Mouse (Mus musculus) MEL (cell line): ENCODE measurements around the gene Nfx1. TPM values are rescaled to one million over a fixed set of nuclear protein-coding genes. Genes with fewer than 3 reads are reported as not detected.
A peak's percentile ranks its signal among the peaks of the same experiment; 100 is the strongest.

ENCODE experiments used
- DNase-seq: peaks from one replicate; pipeline ENCODE4 v3.0.0; 2011; ENCODE audit warnings: low read depth, low spot score
- H3K27ac ChIP-seq: 2 replicates; pipeline ENCODE4 v1.5.1; 2012; ENCODE audit warnings: low read depth, mild to moderate bottlenecking, control low read depth, low read length, moderate library complexity; ENCODE audit not compliant: control insufficient read depth
- H3K27me3 ChIP-seq, 2 experiments: fragments of 150-350 bp in 1 of 2; sonication (generic) in 1 of 2; 2 replicates each; pipeline ENCODE4 v1.6.1; 2012; ENCODE audit warnings: low read length in 2 of 2, mild to moderate bottlenecking in 2 of 2, improper control_type of control experiment in 1 of 2, moderate library complexity in 1 of 2; ENCODE audit not compliant: insufficient read depth in 2 of 2, control insufficient read depth in 1 of 2
- H3K36me3 ChIP-seq, 2 experiments: 2 replicates each; pipeline ENCODE4 v1.6.1; 2012 to 2014; ENCODE audit warnings: low read length in 2 of 2, improper control_type of control experiment in 1 of 2, inconsistent platforms in 1 of 2, mild to moderate bottlenecking in 1 of 2; ENCODE audit not compliant: insufficient read depth in 2 of 2, control insufficient read depth in 1 of 2
- H3K4me1 ChIP-seq, 2 experiments: fragments of 150-350 bp in 1 of 2; sonication (generic) in 1 of 2; 2 replicates each; pipeline ENCODE4 v1.6.1; 2012; ENCODE audit warnings: low read length in 2 of 2, improper control_type of control experiment in 1 of 2, mild to moderate bottlenecking in 1 of 2; ENCODE audit not compliant: insufficient read depth in 2 of 2, control insufficient read depth in 1 of 2
- H3K4me3 ChIP-seq, 2 experiments: fragments of 150-350 bp in 1 of 2; sonication (generic) in 1 of 2; 2 replicates each; pipeline ENCODE4 v1.5.1; 2012; ENCODE audit warnings: low read depth in 2 of 2, low read length in 2 of 2, mild to moderate bottlenecking in 2 of 2, moderate library complexity in 2 of 2, control low read depth in 1 of 2, improper control_type of control experiment in 1 of 2; ENCODE audit not compliant: control insufficient read depth in 1 of 2, insufficient read depth in 1 of 2
- H3K79me2 ChIP-seq: 2 replicates; pipeline ENCODE4 v1.6.1; 2012; ENCODE audit warnings: mild to moderate bottlenecking, low read length, moderate library complexity; ENCODE audit not compliant: control insufficient read depth, poor library complexity, insufficient read depth
- H3K9ac ChIP-seq: 2 replicates; pipeline ENCODE4 v1.6.1; 2012; ENCODE audit warnings: low read depth, mild to moderate bottlenecking, control low read depth, low read length, moderate library complexity; ENCODE audit not compliant: control insufficient read depth, poor library complexity, severe bottlenecking
- H3K9me3 ChIP-seq: fragments of 150-350 bp; sonication (generic); replicated peaks from 2 replicates; pipeline ENCODE4 v1.6.1; 2012; ENCODE audit warnings: mild to moderate bottlenecking, low read length, improper control_type of control experiment, moderate library complexity; ENCODE audit not compliant: insufficient read depth
- BHLHE40 ChIP-seq: IDR thresholded peaks from 2 replicates; pipeline ENCODE4 v1.6.1; 2012; ENCODE audit warnings: low read depth, mild to moderate bottlenecking, inconsistent platforms, low read length, improper control_type of control experiment, borderline replicate concordance
- CHD2 ChIP-seq: IDR thresholded peaks from 2 replicates; pipeline ENCODE4 v1.6.1; 2011; ENCODE audit warnings: low read length, improper control_type of control experiment
- CTCF ChIP-seq, 3 experiments: IDR thresholded peaks in 2 of 3; conservative IDR thresholded peaks in 1 of 3; 2 replicates each; pipeline ENCODE4 v1.5.1; 2011 to 2012; ENCODE audit warnings: low read length in 3 of 3, low read depth in 2 of 3, mild to moderate bottlenecking in 2 of 3, improper control_type of control experiment in 1 of 3, inconsistent platforms in 1 of 3, mixed read lengths in 1 of 3, moderate library complexity in 1 of 3; ENCODE audit not compliant: control insufficient read depth in 1 of 3, insufficient read depth in 1 of 3, poor library complexity in 1 of 3, severe bottlenecking in 1 of 3
- E2F4 ChIP-seq: IDR thresholded peaks from 2 replicates; pipeline ENCODE4 v1.6.1; 2011; ENCODE audit warnings: low read depth, low read length, improper control_type of control experiment, borderline replicate concordance
- ELF1 ChIP-seq: IDR thresholded peaks from 2 replicates; pipeline ENCODE4 v1.6.1; 2014; ENCODE audit warnings: low read depth, mild to moderate bottlenecking, inconsistent platforms, low read length, improper control_type of control experiment, moderate library complexity
- EP300 ChIP-seq, 2 experiments: IDR thresholded peaks; 2 replicates each; pipeline ENCODE4 v1.6.1; 2011; ENCODE audit warnings: improper control_type of control experiment in 2 of 2, low read length in 2 of 2, low read depth in 1 of 2, mild to moderate bottlenecking in 1 of 2
- ETS1 ChIP-seq: IDR thresholded peaks from 2 replicates; pipeline ENCODE4 v1.6.1; 2012; ENCODE audit warnings: low read depth, mild to moderate bottlenecking, inconsistent platforms, low read length, improper control_type of control experiment, moderate library complexity
- GABPA ChIP-seq: IDR thresholded peaks from 2 replicates; pipeline ENCODE4 v1.6.1; 2012; ENCODE audit warnings: low read depth, mild to moderate bottlenecking, inconsistent platforms, low read length, improper control_type of control experiment, moderate library complexity
- GATA1 ChIP-seq: IDR thresholded peaks from 2 replicates; pipeline ENCODE4 v1.6.1; 2011; ENCODE audit warnings: low read depth, low read length, improper control_type of control experiment
- HCFC1 ChIP-seq: IDR thresholded peaks from 2 replicates; pipeline ENCODE4 v1.6.1; 2012; ENCODE audit warnings: low read depth, mild to moderate bottlenecking, inconsistent platforms, low read length, improper control_type of control experiment, moderate library complexity
- JUND ChIP-seq: IDR thresholded peaks from 2 replicates; pipeline ENCODE4 v1.6.1; 2011; ENCODE audit warnings: low read depth, mild to moderate bottlenecking, improper control_type of control experiment, low read length
- KAT2A ChIP-seq: conservative IDR thresholded peaks from 2 replicates; pipeline ENCODE4 v1.6.1; 2012; ENCODE audit warnings: low read depth, low read length, improper control_type of control experiment, inconsistent platforms
- MAFK ChIP-seq: IDR thresholded peaks from 2 replicates; pipeline ENCODE4 v1.6.1; 2011; ENCODE audit warnings: low read depth, mild to moderate bottlenecking, low read length, improper control_type of control experiment, borderline replicate concordance
- MAX ChIP-seq: IDR thresholded peaks from 2 replicates; pipeline ENCODE4 v1.6.1; 2011; ENCODE audit warnings: low read length, improper control_type of control experiment
- MAZ ChIP-seq: IDR thresholded peaks from 2 replicates; pipeline ENCODE4 v1.6.1; 2012; ENCODE audit warnings: low read depth, mild to moderate bottlenecking, inconsistent platforms, low read length, improper control_type of control experiment
- MEF2A ChIP-seq: IDR thresholded peaks from 2 replicates; pipeline ENCODE4 v1.6.1; 2014; ENCODE audit warnings: low read depth, mild to moderate bottlenecking, inconsistent platforms, low read length, improper control_type of control experiment; ENCODE audit not compliant: poor library complexity, insufficient replicate concordance, severe bottlenecking; ENCODE audit errors: extremely low read depth
- MXI1 ChIP-seq: IDR thresholded peaks from 2 replicates; pipeline ENCODE4 v1.6.1; 2011; ENCODE audit warnings: mild to moderate bottlenecking, low read depth, low read length, improper control_type of control experiment
- MYB ChIP-seq: IDR thresholded peaks from 2 replicates; pipeline ENCODE4 v1.6.1; 2011; ENCODE audit warnings: mild to moderate bottlenecking, low read depth, low read length, improper control_type of control experiment
- MYC ChIP-seq: IDR thresholded peaks from 2 replicates; pipeline ENCODE4 v1.6.1; 2011; ENCODE audit warnings: low read depth, mild to moderate bottlenecking, low read length, improper control_type of control experiment, moderate library complexity
- NRF1 ChIP-seq: IDR thresholded peaks from 2 replicates; pipeline ENCODE4 v1.6.1; 2014; ENCODE audit warnings: low read depth, mild to moderate bottlenecking, inconsistent platforms, low read length, improper control_type of control experiment, moderate library complexity; ENCODE audit not compliant: poor library complexity, insufficient read depth, severe bottlenecking
- POLR2A ChIP-seq, 2 experiments: IDR thresholded peaks; 2 replicates each; pipeline ENCODE4 v1.6.1; 2011 to 2012; ENCODE audit warnings: low read length in 2 of 2, mild to moderate bottlenecking in 2 of 2, control low read depth in 1 of 2, improper control_type of control experiment in 1 of 2, low read depth in 1 of 2, moderate library complexity in 1 of 2; ENCODE audit not compliant: control insufficient read depth in 1 of 2, insufficient read depth in 1 of 2, poor library complexity in 1 of 2
- POLR2AphosphoS2 ChIP-seq: IDR thresholded peaks from 2 replicates; pipeline ENCODE4 v1.6.1; 2011; ENCODE audit warnings: low read length, improper control_type of control experiment
- POLR2AphosphoS5 ChIP-seq: IDR thresholded peaks from 2 replicates; pipeline ENCODE4 v1.6.1; 2012; ENCODE audit warnings: low read depth, borderline replicate concordance, mild to moderate bottlenecking, inconsistent platforms, low read length, moderate library complexity, mixed read lengths
- RCOR1 ChIP-seq: IDR thresholded peaks from 2 replicates; pipeline ENCODE4 v1.6.1; 2012; ENCODE audit warnings: low read depth, mild to moderate bottlenecking, inconsistent platforms, low read length, improper control_type of control experiment
- SIN3A ChIP-seq: IDR thresholded peaks from 2 replicates; pipeline ENCODE4 v1.6.1; 2012; ENCODE audit warnings: low read length, improper control_type of control experiment, inconsistent platforms
- SMC3 ChIP-seq: IDR thresholded peaks from 2 replicates; pipeline ENCODE4 v1.6.1; 2011; ENCODE audit warnings: low read depth, low read length, improper control_type of control experiment
- TAL1 ChIP-seq: IDR thresholded peaks from 2 replicates; pipeline ENCODE4 v1.6.1; 2012; ENCODE audit warnings: mild to moderate bottlenecking, inconsistent platforms, low read length, moderate library complexity, mixed read lengths
- TBP ChIP-seq: IDR thresholded peaks from 2 replicates; pipeline ENCODE4 v1.8.0; 2011; ENCODE audit warnings: low read depth, low read length, improper control_type of control experiment
- TCF12 ChIP-seq: IDR thresholded peaks from 2 replicates; pipeline ENCODE4 v1.6.1; 2014; ENCODE audit warnings: low read depth, mild to moderate bottlenecking, inconsistent platforms, low read length, improper control_type of control experiment, moderate library complexity
- UBTF ChIP-seq: IDR thresholded peaks from 2 replicates; pipeline ENCODE4 v1.6.1; 2012; ENCODE audit warnings: low read depth, mild to moderate bottlenecking, inconsistent platforms, low read length, improper control_type of control experiment, moderate library complexity, borderline replicate concordance; ENCODE audit not compliant: insufficient read depth
- USF2 ChIP-seq, 2 experiments: IDR thresholded peaks; 2 replicates each; pipeline ENCODE4 v1.6.1; 2011 to 2012; ENCODE audit warnings: improper control_type of control experiment in 2 of 2, low read length in 2 of 2, borderline replicate concordance in 1 of 2, inconsistent platforms in 1 of 2, low read depth in 1 of 2, mild to moderate bottlenecking in 1 of 2; ENCODE audit not compliant: insufficient read depth in 1 of 2
- ZC3H11A ChIP-seq: IDR thresholded peaks from 2 replicates; pipeline ENCODE4 v1.6.1; 2012; ENCODE audit warnings: low read depth, mild to moderate bottlenecking, inconsistent platforms, low read length, improper control_type of control experiment
- ZKSCAN1 ChIP-seq: IDR thresholded peaks from 2 replicates; pipeline ENCODE4 v1.6.1; 2012; ENCODE audit warnings: low read depth, mild to moderate bottlenecking, inconsistent platforms, low read length, improper control_type of control experiment, moderate library complexity
- ZMIZ1 ChIP-seq: IDR thresholded peaks from 2 replicates; pipeline ENCODE4 v1.6.1; 2012; ENCODE audit warnings: low read depth, mild to moderate bottlenecking, inconsistent platforms, low read length, improper control_type of control experiment, moderate library complexity
- polyA plus RNA-seq, 2 experiments: library from polyadenylated mRNA; stranded (reverse) in 1 of 2; unstranded in 1 of 2; fragments of >175 nt in 1 of 2; fragments of >200 nt in 1 of 2; gene quantifications; 2 replicates each; pipeline versions ENCODE4 v1.2.1 to v1.2.4; 2012; ENCODE audit warnings: low replicate concordance in 2 of 2, low read depth in 1 of 2; ENCODE audit not compliant: insufficient read length in 2 of 2, insufficient read depth in 1 of 2, missing spikeins in 1 of 2
- total RNA-seq: library from RNA; depleted of rRNA; stranded (reverse); fragments of 300-350 nt; gene quantifications from 2 replicates; pipeline ENCODE4 v1.2.3, GENCODE M21; 2012; rRNA removed

The Nfx1 gene
- 54.9 and 56.6 TPM in 2 replicates for total RNA-seq
- 10 to 100 TPM in 1 of 2 experiments, not detected in 1; 72.6 TPM for polyA plus RNA-seq

DNA sequence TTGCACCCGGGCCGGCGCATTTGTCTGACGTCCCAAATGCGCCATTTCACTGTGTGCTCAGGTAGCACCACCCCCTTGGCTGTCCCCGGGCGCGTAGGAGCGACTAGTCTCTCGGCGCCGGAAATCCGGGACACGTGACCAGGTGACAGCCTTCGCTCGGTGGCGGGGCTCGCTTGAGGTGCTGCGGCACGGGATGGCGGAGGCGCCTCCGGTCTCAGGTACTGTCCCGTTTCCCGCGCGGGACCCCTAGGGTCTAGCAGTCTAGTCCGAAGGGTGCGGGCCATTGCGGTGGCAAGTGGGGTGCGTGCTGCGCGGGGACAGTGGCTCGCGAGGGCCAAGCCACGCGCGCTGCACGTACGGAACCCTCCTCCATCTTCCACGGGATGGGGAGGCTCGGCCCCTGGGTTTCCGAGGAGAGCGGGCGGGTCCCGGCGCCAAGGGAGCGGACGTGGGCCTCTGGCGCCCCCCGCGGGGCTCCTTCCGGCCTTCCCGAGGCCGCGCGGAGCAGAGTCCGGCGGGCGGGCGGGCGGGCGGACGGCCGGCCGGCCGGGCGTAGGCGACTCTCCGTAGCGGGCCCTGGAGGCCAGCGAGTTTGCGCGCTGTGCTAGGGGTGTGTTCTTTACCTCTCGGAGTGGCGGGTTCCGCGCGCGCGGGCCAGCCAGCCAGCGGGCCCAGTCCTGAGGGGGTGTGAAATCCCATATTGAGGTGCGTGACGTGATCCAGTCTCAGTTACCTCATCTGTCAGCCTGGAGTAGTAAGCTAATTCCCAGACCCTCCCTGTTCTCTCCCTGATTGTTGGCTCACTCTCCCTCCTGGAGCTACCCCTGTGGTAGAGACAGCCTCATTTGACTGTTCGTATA is at the start of gene Nfx1:
Nfx1 (plus strand) TSS at position 65 of the 860 bp plus-strand sequence.
- H3K4me1 ChIP-seq: peaks cover 0 to 24% of the 10 kb centered on the region in 2 experiments; a peak in 3 of 4 replicates
- peaks cover 8 to 27% of the 10 kb centered on the region in 2 experiments for H3K36me3 ChIP-seq
- peak within 1 kb of the TSS; percentile 78 for H3K27ac ChIP-seq
- H3K4me3 ChIP-seq: peak within 1 kb of the TSS; percentile 90 to 94
- peaks cover 45% of the 10 kb centered on the region for H3K79me2 ChIP-seq
- H3K27me3 ChIP-seq: no peaks in the 10 kb centered on the region
- peak; percentile 97 for DNase-seq
- peak within 1 kb of the TSS; percentile 91 for H3K9ac ChIP-seq
- no peaks in the 10 kb centered on the region for H3K9me3 ChIP-seq
- TF ChIP-seq BHLHE40 (peak; percentile 93), HCFC1 (peak; percentile 94), CHD2 (no peak), MAX (peak; percentile 96), TAL1 (no peak), ZC3H11A (no peak), ELF1 (peak; percentile 84), POLR2AphosphoS5 (no peak), EP300 (IDR thresholded peaks at IDR 0.05; ENCODE audit: low read depth in 1 of 2, low read length in 2 of 2) (no peak), POLR2A (IDR thresholded peaks at IDR 0.05; ENCODE audit: control insufficient read depth in 1 of 2, insufficient read depth in 1 of 2, low read depth in 1 of 2, low read length in 2 of 2, poor library complexity in 1 of 2) (peak; percentile 86 to 96), CTCF (IDR thresholded peaks at IDR 0.05 in 2 of 3, conservative IDR thresholded peaks at IDR 0.05 in 1 of 3; ENCODE audit: control insufficient read depth in 1 of 3, insufficient read depth in 1 of 3, low read depth in 2 of 3, low read length in 3 of 3, poor library complexity in 1 of 3, severe bottlenecking in 1 of 3) (no peak), ETS1 (peak; percentile 70), NRF1 (peak; percentile 47; the same call in 1 of the 2 replicates), GABPA (no peak), TBP (peak; percentile 68), RCOR1 (no peak), MYC (peak; percentile 87), MEF2A (no peak), POLR2AphosphoS2 (peak; percentile 80; the same call in 1 of the 2 replicates), SIN3A (peak; percentile 98), E2F4 (no peak), USF2 (IDR thresholded peaks at IDR 0.05; ENCODE audit: borderline replicate concordance in 1 of 2, insufficient read depth in 1 of 2, low read depth in 1 of 2, low read length in 2 of 2) (peak; percentile 72 to 87), JUND (no peak), KAT2A (peak; percentile 78; the same call in 1 of the 2 replicates), MYB (no peak), MAZ (peak; percentile 96), GATA1 (no peak), MXI1 (peak; percentile 98), ZKSCAN1 (no peak), SMC3 (no peak), MAFK (no peak), ZMIZ1 (0 out of 2 replicates have a peak, but pooled peaks have one; percentile 20), UBTF (no peak), TCF12 (peak; percentile 57; the same call in 1 of the 2 replicates)
